Mouse (Mus musculus): ENCODE measurements around the gene Mettl7a3.

GRCm38 (mm10) chr15:100292326-100292725 lies 42.4 kb upstream of the Mettl7a3 start:
- no peak for TF ChIP-seq CTCF (IDR thresholded peaks at IDR 0.05; ENCODE audit: borderline replicate concordance, insufficient read depth, low read depth, low read length)
- TF ChIP-seq POLR2A (IDR thresholded peaks at IDR 0.05; ENCODE audit: borderline replicate concordance, insufficient read depth, low read length): no peak
